Mouse (Mus musculus) left cerebral cortex, postnatal 36 days (tissue): ENCODE measurements around the gene Isy1. TPM values are rescaled to one million over a fixed set of nuclear protein-coding genes. Genes with fewer than 3 reads are reported as not detected.

Experiments used
- DNase-seq, 2 experiments: peaks; one replicate each; pipeline ENCODE4 v3.0.0; 2021 to 2022; ENCODE audit warnings: low spot score in 2 of 2, mixed read lengths in 1 of 2
- intact Hi-C: fragments of 180-260 bp; cut with DNase I; formaldehyde crosslinking; loops from one replicate; pipeline ENCODE4 v1.15.1; 2025
- total RNA-seq, 2 experiments: library from RNA; stranded (reverse); gene quantifications; 2 replicates each; pipeline ENCODE4 v1.2.3; 2021

The Isy1 gene
- total RNA-seq, 2 experiments from 2014 or later, result 24.3 to 39.2 TPM

DNA sequence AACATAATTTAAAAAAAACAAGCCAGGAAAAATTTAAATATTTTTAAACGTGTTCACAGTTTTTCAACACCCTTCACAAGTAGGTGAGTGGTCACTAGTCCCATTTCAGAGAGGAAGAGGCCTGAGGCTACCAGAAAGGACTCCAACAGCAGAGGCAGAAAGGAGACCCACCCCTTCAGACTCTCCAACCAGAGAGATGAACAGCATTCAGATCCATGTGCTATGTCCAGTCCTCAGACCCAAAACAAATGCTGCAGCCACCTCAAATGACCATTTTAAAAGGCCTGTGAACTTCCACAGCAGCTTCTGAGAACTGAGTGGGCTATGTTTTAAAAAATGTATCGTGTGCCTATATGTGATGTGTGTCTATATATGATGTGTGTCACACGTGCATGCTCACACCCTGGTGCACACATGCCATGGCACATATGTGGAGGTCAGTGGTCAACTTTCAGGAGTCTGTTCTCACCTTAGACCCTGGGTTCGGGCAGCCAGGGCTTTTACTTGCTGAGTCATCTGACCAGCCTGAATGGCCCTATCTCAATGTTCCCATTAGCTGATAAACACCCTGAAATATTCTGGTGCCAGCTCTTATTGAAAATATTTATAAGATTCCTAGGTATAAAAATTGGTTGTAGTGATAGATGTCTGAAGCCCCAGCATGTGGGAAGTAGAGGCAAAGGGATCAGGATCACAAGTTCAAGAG is 30.7 kb downstream of the Isy1 start:
- no peak for DNase-seq
- intact Hi-C loops, result no loop called here

DNA sequence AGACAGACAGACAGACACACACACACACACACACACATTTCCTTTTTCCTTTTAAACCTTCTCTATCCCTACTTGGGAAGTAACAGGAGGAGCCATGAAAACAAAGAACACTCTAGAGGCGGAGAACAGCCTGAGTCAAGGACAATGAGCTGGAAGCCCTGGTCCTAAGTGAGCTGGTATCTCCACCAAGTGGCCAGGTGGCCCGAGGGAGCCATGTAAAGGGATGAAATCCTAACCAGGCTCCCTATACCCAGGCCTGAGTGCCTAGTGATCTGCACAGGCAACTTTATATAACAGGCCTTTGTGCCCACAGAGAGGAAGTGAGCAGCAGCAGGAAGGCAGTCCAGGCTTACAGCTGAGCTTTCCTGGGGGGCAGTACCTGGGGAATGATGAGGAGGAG is 31.7 kb downstream of the Isy1 start:
- intact Hi-C loops, result no loop called here
- no peak for DNase-seq

DNA sequence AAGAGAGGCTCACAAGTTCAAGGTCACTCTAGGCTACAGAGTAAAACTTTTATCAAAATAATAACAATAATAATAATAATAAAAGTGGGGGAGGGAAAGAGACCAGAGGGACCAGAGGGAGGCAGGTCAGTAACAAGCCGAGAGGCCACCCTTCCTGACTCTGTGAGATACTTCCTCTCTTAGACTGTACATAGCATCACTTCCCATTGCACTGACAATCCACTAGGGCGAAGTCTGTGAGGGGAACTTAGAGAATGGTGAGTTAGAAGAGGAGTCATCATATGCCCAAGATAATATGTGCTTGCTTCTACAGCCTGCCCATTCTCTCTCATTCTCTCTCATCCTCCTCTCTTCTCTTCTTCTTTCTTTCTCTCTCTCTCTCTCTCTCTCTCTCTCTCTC is 32.6 kb downstream of the Isy1 start:
- DNase-seq, result no peak

DNA sequence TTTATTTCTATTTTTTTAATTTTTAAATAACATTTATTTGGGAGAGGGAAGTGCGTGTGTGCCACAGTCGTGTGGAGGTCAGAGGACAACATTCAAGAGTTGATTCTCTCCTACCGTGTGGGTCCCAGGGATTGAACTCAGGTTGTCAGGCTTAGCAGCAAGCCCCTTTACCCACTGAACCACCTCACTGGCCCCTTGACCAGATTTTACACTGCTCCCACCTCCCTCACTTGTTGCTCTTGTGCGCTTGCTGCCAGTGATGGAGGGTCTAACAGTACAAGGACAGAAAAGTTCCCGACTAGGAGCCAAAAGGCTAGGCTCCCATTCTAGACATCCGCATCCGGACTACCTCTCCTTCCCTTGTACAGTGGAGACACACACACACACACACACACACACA is 33.1 kb downstream of the Isy1 start:
- no peak for DNase-seq
- intact Hi-C loops, result no loop called here

More for the DNA sequence above, 32.6 kb downstream of the Isy1 start:
- intact Hi-C loops, result no loop called here

DNA sequence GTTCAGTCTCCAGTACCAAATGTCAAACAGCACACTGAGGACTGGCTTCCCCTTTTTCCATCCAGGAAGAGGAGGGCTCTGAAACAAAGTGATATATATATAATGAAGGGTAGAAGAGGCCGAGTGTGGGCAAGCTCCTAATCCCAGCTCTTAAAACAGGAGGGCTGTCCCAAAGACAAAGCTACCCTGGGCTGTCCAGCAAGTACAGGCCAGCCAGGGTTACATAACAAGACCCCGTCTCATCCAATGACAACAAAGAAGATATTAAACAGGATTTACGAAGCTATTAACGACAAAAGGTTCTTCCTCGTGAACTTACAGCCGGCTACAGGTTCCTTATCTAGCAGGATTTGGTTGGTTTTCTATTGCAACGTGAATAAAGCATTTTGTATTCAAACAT is 33.7 kb downstream of the Isy1 start:
- no peak for DNase-seq
- intact Hi-C loops, result no loop called here

DNA sequence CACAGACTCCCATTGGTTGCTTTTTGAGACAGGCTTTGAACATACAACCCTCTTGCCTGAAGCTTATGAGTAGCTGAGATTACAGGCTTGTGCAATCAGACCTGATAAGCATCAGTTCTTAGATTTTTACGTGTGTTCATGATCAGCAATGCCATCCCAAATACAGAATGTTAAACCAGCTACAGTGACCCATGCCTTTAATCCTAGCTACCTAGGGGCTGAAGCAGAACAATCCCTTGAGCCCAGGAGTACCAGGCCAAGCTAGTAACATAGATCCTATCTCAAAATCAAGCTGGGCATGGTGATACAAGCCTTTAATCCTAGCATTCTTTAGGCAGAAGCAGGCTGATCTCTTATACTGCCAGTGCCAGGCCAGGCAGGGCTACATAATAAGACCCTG is 34.6 kb downstream of the Isy1 start:
- no peak for DNase-seq
- intact Hi-C loops, result no loop called here

DNA sequence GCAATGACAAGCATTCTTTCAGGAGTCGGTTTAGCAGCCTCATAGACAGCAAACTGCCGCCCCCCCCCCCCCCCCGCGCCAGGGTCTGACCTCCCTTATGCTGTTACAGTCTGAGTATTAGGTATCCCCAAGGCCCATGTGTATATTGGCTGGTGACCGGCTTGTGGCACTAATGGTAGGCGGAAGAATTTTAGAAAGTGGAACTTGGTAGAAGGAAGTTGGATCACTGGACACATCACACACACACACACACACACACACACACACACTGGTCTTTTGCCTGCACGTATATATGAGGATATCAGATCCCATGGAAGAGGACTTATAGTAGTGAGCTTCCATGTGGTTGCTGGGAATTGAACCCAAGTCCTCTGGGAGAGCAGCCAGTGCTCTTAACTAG is 36.1 kb downstream of the Isy1 start:
- intact Hi-C loops, result no loop called here
- no peak for DNase-seq

DNA sequence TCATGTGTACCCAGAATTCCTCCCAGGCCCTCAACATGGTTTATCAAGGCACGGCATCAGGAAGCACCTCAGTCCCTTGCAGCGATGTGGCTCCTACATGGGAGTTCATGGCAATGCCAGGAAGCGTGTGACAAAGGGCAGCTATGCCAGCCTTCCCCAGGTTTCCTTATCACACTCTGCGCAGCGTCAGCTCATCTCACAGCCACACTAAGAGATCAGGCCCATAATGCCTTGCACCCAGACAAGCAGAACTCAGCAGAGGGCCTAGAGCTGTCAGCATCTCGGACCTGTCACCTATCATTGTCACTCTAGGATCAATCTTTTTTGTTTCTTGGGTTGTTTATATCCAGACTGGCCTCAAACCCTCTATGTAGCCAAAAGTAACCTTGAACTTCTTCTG is 39.0 kb downstream of the Isy1 start:
- intact Hi-C loops, result no loop called here
- no peak for DNase-seq

DNA sequence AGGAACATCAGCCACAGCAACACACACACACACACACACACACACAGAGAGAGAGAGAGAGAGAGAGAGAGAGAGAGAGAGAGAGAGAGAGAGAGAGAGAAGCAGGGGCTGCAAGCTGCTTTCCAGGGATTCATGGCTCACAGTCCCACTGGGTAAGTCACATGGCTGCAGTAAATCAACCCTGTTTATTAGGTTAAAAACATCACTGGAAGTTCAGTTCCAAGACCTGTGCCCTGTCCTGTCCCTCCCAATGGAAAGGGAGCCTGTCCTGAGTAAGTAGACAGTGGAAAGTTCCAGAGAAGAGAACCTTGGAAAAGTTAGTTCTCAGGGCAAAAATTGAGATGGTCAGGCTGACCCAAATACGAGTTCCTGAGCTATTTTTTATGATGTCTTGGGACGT is 41.3 kb downstream of the Isy1 start:
- DNase-seq, result no peak
- intact Hi-C loops, result no loop called here

DNA sequence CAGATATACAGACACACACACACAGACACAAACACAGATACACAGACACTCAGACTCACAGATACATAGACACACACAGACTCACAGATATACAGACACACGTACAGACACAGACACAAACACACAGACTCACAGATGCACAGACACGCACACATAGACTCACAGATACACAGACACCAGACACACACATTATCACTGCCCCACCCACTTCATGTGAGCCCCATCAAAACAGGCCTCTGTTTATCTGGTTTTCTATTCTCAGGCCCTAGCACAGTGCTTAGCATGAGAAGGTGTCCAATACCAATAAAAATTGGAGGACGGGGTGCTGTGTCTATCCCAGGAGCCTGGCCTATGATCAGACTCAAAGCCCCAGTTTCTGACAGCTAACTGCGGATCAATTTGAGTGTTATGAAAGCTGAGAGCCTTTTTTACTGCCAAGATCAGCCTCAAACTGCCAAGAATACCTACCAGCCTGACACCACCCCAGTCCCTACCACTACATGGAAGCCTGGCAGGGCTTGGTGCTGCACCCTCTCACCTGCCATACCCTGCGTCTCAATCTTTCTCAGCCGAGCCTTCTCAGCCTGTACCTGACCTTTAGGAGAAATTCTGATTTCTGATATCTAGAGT is 42.2 kb downstream of the Isy1 start:
- no peak for DNase-seq
- intact Hi-C loops, result no loop called here

DNA sequence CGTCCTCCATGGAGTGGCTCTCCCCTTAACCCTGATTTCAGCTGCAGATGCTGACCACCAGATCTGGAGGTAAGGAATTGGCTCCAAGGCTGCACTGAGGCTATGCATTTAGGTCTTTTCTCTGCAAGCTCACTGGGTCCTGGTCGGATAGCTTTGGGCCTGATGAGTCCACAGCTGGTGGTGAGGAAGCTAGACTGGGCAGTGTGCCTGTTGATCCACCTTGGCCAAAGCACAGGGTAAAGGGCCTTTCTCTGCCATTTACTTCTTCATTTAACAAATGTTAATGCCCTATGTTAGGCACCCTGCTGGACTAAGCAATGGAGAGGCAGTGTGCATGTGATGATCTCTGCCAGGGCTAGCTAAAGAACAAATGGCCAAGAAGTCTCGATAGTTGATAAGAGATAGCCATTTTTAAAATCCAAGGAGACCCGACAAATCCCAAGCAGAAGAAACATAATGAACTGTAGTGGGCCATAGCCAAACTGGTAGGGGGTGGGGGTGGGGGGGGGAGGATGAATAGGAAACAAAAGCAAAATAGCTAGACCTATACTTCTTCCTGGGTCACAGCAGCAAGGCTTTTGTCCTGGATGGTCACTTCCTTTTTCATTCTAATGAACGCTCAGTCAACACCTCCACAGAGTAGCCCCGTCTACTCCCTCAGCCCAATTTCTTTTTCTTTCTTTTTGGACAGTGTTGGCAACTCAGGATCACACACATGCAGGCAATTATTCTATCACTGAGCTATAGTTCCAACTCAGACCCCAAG is 43.0 kb downstream of the Isy1 start:
- intact Hi-C loops, result no loop called here
- DNase-seq, result no peak

DNA sequence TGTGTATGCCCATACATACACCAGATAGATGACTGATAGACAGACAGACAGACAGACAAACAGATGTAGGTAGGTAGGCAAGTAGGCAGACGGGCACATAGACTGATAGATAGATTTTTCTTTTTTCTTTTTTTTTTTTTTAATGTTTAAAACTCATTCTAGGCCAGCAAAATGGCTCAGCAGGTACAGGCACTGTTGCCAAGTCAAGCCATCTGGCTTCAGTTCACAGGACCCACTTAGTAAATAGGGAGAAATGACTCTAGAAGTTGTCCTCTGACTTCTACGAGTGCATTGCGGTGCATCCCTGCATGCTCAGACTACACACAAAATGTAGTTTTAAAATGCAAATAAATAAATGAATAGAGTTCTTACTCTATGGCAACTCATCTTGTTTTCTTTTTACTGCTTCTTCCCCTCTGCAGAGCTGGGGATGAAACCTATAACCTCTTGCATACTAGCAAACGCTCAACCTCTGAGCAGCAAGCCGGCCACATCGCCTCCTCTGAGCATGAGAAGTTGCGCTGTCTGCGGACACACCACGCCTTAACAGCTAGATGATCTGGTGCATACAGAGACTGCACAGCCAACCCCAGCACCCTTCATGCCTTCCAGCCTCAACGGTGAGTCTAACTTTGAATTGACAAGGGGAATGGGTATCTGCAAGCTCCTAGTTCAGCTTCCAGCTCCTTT is 44.6 kb downstream of the Isy1 start:
- intact Hi-C loops, result no loop called here
- DNase-seq, result no peak

DNA sequence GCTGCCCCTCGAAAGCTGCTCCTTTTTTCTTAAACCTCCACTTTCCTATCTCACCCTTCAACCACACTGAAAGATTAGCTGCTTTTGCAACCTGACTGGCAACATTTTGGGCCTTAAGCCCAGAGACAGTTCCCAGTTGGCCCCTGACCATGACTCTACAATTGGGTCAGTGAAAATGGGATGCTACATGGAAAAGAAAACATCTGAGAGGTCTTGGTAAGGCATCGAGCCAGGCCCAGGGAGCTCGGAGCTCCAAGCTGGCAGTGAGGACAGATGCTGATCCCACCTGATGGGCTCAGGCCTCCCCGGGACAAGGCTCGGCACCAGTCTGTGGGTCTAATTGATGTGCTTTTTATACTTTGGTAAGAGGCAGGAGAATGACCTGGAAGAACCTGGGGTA is 46.8 kb downstream of the Isy1 start:
- no peak for DNase-seq
- intact Hi-C loops, result no loop called here

DNA sequence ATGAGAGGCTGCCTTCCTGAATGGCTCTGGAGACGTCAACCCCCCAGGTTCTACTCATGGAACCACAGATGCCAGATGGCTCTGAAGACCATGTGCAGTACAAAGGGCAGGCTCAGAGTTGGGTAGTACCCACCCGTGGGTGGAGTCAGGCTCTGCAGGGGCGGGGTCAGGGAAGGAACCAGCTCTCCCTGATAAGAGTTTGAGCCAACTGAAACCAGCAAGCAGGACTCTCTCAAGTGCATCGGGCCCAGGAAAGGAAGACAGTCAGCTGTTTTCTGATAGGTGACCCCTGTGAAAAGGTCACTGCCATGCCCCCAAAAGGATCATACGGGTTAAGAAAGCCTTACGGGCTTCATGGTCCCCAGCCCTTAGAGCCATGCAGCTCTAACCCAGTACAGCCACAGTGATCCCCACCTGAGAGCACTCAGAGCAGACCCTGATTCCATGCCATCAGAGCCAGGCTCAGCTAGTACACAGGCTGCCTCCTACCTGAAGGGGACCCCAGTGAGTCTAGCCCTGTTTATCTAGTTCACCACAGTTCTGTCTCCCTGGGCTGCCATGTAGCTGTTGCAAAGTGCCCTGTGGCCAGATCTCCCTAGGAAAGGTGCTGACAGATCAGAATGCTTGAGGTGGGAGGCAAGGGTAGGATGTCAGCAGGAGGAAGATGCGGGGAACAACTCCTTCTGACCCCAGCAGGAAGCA is 47.7 kb downstream of the Isy1 start:
- intact Hi-C loops, result no loop called here
- no peak for DNase-seq

DNA sequence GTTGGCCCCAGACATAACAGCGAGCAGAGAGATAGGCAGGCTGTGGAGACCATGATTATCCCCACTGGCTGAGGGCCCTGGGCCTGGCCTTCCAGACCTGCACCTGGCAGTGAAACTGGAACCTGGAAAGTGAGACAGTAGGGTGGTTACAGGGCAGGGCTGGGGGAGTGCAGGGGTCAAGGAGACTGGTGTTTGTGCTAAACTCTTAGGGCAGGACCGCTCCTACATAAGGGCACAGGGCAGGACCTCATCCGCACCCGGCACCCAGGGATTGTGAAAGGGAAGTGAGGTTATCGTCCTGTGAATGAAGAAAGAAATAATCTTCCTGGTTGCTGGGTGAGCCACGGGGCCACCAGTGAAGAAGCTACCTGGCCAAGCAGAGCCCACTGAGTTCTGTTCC is 48.8 kb downstream of the Isy1 start:
- DNase-seq, result no peak
- intact Hi-C loops, result no loop called here

DNA sequence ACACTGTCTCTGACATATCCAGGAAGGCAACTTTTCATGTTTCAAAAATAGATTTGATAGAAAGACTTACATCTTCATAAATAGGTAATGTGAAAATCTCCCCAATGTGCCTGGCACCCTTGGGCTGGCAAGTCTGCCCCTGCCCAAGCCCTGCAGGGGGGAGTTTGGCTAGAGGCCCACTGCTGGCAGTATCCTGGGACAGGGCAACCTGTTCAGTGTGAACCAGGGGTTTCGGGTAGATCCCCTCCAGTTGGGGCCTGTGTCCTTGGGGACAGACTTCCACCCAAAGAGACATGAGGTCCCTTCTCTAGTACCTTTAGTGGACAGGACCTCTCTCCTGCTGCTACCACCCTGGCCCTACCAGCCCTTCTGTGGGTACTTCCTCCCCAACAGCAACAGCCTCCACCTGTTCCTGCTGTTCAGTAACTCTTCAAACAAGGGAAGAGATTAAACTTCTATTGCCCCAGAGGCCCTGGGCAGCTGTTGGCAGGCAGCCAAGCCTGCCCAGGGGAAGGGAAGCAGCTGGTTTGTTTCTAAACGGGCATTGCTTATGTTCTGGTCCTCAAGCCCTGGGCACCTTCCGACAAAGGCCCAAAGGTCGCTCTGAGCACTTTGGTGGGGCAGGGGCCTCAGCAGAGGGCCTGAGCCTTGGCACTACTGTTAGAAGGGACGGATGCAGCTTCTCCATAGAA is 49.6 kb downstream of the Isy1 start:
- DNase-seq, result no peak
- intact Hi-C loops, result no loop called here

DNA sequence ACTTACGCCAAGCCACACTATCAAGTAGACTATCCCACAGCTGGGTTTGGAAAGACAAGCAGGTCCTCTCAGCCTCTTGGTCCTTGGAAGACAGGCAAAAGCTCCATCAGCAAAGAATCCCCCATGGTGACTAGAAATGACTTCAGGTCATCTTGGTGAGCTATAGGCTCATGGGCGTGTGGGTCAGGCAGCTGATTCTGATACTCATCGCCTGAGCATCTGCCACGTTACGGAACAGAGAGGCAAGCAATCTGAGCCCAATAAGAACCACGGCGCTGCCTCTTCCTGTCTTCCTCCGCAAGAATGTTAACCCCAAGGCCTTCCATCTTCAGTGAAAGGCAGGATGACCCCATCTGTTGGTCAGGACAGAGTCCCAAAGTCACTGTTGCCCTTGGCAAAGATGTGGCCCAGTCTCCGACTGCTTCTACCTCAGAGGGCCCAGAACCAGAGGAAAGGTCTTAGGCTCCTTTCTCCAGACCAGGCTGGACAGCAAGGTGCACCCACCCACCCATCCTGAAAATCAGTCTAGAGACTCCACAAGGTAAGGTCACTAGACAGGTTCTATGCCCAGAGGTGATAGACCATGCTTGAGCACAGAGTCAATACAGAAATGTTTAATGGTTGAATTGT is 50.2 kb downstream of the Isy1 start:
- intact Hi-C loops, result no loop called here
- DNase-seq, result no peak

DNA sequence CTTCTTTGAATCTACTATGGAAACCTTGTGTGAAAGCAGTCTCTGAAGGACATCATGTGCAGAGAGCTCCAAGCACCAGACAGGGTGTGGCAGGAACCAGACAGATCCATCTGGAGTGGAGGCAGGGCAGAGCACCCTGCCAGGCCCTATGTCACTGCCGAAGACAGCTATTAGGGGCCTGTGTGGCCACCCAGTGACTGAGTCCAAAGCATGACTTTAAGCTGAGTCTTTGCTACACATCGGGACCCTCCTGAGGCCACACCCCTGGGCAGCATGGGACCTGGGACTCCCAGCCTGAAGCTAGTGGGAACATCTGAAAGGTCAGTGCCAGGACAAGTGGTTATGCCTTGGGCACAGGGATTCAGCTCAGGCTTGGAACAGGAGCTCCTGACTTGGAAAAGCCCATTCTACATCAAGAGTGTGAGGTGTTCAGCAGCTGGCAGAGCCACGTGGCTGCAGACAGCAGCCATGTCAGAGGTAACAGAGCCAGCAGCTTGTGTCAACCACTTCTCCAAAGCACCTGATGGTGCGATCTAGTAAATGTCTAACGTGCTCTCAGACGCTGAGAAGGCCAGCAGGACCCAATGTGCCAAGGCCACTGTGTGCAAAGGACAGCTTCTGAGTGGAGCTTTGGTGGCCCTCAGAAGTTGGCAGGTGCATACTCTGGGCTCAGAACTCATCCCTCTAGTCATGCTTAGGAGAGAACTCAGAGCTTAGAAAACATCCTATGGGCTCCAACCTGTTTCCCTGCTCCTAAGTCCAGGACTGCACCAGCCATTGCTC is 51.3 kb downstream of the Isy1 start:
- intact Hi-C loops, result no loop called here
- DNase-seq, result no peak
